Mouse (Mus musculus) spleen, postnatal 36 days (tissue): ENCODE data around the gene Olfr1134.
"Not testable (repeated sequence)": the region's sequence is repeated elsewhere in the genome, so short reads cannot be mapped to it uniquely, and the experiment has no call there.

Experiments used
- DNase-seq, 2 experiments: peaks; one replicate each; pipeline ENCODE4 v3.0.0; 2022; ENCODE audit warnings: low spot score in 2 of 2, mixed read lengths in 1 of 2

Gene Olfr1134

GRCm38 (mm10) chr2:87658360-87658759, at the start of gene Olfr1134:
TSS of gene Olfr1134 (minus strand) at chr2:87658460.
- DNase-seq: no peak

- DNase-seq: no peak
Measured at GRCm38 (mm10) chr2:87693847-87694246, 35.6 kb upstream of the Olfr1134 start, which contains the start of gene Olfr1136. TSS of gene Olfr1136 (minus strand) at chr2:87693947.

DNA sequence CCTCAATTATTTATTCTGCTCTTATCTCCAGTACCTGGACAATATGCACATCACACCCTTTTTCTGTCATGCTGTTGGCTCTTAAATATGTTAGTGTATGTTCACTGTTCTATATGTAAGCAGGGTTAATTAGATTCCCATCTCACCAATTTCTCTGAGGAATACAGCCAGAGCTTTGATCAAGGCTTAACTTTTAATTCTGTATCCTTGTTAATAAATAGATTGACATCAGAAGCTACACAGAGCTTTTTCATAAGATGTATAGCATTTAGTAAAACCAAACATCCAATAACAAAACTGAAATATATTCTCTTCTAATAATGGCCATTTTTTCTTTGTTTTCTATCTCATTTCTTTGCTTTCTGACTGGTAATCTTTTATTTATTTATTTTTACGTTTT, 15.3 kb upstream of the Olfr1134 start, which contains the start of gene Olfr1135:
Gene Olfr1135 (minus strand): TSS at position 101 of the 400 bp plus-strand sequence.
- DNase-seq: no peak

- DNase-seq: no peak
Measured at GRCm38 (mm10) chr2:87647274-87647673, 11.0 kb downstream of the Olfr1134 start, which contains the start of gene Olfr1133. TSS of gene Olfr1133 (minus strand) at chr2:87647374.

GRCm38 (mm10) chr2:87642441-87642840, 15.8 kb downstream of the Olfr1134 start:
- DNase-seq: no peak

DNA sequence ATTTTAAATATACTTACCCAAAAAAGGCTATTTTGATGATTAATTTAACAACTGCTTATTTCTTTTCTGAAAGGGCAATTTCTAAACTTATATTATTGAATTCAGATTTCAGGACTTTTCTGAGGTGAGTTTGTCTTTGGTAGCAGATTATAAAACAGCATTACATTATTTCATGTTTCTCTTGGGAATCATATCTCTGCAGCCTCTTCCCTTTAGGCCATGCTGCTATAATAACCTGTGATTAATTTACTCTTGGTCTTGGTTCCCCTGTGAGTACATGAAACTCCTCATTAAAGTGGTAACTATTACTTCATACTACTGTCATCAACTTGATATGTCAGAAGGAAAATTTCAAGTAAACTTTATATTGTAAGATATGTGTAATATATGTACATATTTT, 20.8 kb downstream of the Olfr1134 start, which contains the start of gene Olfr1132:
Gene Olfr1132 (minus strand): TSS at position 101 of the 400 bp plus-strand sequence.
- no peak for DNase-seq

DNA sequence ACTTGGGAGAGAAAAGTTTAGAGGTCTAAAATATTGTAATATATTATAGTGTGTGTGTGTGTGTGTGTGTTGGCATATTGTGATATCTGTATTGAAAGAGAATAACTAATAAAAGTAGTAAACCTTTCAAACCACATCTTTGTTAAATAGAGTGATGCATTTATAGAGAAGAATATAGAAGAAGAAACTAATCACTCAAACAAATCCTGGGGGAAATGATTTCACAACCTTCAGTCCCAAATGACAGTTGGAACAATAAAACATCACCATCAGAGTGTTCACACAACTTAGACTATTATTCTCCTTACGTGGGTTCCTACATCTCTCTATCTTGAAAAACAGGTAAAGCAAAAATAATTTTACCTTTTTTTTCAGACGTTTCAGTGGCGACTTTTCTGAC, 31.5 kb downstream of the Olfr1134 start, which contains the start of gene Olfr1131:
Gene Olfr1131 (plus strand): TSS at position 301 of the 400 bp plus-strand sequence.
- DNase-seq: no peak

- DNase-seq: not testable (repeated sequence)
Measured at GRCm38 (mm10) chr2:87605912-87606311, 52.3 kb downstream of the Olfr1134 start, which contains the start of gene Olfr1130. TSS of gene Olfr1130 (plus strand) at chr2:87606212.
